ENCODE assay signal across 28 mouse cellular contexts in the genomic region with DNA sequence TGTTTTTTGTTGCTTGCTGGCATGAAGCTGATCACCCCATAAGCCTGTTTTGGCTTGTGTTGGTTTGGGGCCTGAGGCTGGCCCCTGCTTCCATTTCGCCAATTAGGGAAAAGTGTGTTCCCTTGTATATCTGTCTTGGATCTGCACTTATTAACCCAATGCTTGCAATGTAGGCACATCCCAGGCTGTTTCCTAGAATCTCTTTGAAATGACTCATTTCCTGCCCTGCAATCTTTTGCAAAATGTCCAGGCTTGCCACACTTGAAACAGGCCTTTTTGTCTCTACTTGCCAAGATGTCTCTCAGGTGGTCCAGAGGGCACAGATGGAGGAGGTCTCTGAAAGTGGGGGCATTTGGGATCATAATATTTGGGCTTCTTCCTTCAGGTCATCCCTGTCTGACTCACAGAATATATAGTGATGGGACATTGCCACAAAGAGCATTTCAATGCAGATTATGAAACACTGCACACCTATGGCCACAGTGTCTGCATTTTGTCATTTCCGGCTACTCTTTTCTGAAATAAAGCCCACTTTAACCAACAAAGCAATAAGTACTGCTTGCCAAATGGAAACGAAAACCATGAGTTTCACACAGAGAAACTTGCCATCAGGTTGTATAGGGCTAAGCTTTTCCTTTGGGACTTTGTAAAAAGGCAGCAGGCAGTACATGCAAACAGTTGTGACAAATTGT.
A peak's percentile ranks its signal among the peaks of the same experiment; 100 is the strongest.
DNase-seq lines count a peak whose midpoint lies in the region; ATAC-seq lines count a peak whose summit lies in the region.
"Had no signal": no experiment of that assay in that cellular context is flagged by ENCODE, and none has a peak within 500 bp of the region (broad histone marks: within the 10 kb centered on the region; RNA-seq: fewer than 3 reads in every experiment).

No protein-coding gene starts in this region.

- 51% methylated on average over 3 of the region's 3 CpGs for WGBS in liver, embryonic 16.5 days (ENCODE audit: insufficient replicate concordance)
- 83% methylated on average over 3 of the region's 3 CpGs for WGBS in limb, embryonic 10.5 days

- no peaks in the 10 kb centered on the region for H3K36me3 ChIP-seq in liver, embryonic 16.5 days (ENCODE audit: control insufficient read depth, insufficient read depth)
- no peaks in the 10 kb centered on the region for H3K36me3 ChIP-seq in limb, embryonic 10.5 days
- H3K36me3 ChIP-seq: embryonic facial prominence, embryonic 13.5 days; embryonic facial prominence, embryonic 15.5 days; forebrain, embryonic 15.5 days; G1E had no signal

- H3K9me3 ChIP-seq in liver, embryonic 16.5 days (replicated peaks; ENCODE audit: control insufficient read depth, low read length) = no peaks in the 10 kb centered on the region
- no peaks in the 10 kb centered on the region for H3K9me3 ChIP-seq in limb, embryonic 10.5 days (replicated peaks)
- H3K9me3 ChIP-seq: embryonic facial prominence, embryonic 15.5 days; G1E had no signal

- no peaks in the 10 kb centered on the region for H3K27me3 ChIP-seq in liver, embryonic 16.5 days (ENCODE audit: control insufficient read depth, insufficient read depth, low read depth, low read length)
- H3K27me3 ChIP-seq in limb, embryonic 10.5 days (ENCODE audit: low read depth, poor library complexity, severe bottlenecking) = no peaks in the 10 kb centered on the region
- H3K27me3 ChIP-seq: CH12.LX; embryonic facial prominence, embryonic 13.5 days; embryonic facial prominence, embryonic 15.5 days; forebrain, embryonic 13.5 days; forebrain, embryonic 15.5 days; Patski had no signal

- peak; percentile 24; the same call in 1 of the 2 replicates for ATAC-seq in liver, embryonic 16.5 days (ENCODE audit: low read depth)
- ATAC-seq in megakaryocyte, adult 5-6 weeks (ENCODE audit: poor library complexity, severe bottlenecking) = peak; percentile 74
- ATAC-seq: activated CD4-positive, CD25-positive, alpha-beta regulatory T cell, adult 4 months; CD4-positive, CD25-positive, alpha-beta regulatory T cell, adult 4 months; forebrain, embryonic 13.5 days; forebrain, embryonic 15.5 days; Patski had no signal

- intact Hi-C loops in gastrocnemius, postnatal 36 days (cut with DNase I) = no loop called here

- DNase-seq in liver = no peak
- peak; percentile 20 for DNase-seq in gonadal fat pad, adult 2 months (ENCODE audit: low read depth)
- no peak for DNase-seq in gastrocnemius, postnatal 36 days
- DNase-seq in kidney, adult 9 months = no peak
- DNase-seq in limb, embryonic 10.5 days (ENCODE audit: low spot score) = no peak
- DNase-seq: adrenal gland, adult 8-10 months; adrenal gland, postnatal 14 days; adrenal gland, postnatal 36 days; B cell, adult 2 months; cerebellum, adult 11 months; cerebellum, adult 18-20 months; cerebellum, adult 8-10 months; cerebellum, adult 9-11 months; cerebellum, postnatal 14 days; cerebellum, postnatal 36 days; embryo, embryonic 11 days had no signal

- H3K4me3 ChIP-seq in liver, embryonic 16.5 days (ENCODE audit: low read depth, low read length) = no peak overlapping the region
- no peak overlapping the region for H3K4me3 ChIP-seq in limb, embryonic 10.5 days
- H3K4me3 ChIP-seq: embryonic facial prominence, embryonic 13.5 days; embryonic facial prominence, embryonic 15.5 days; erythroblast, embryonic 14.5 days; forebrain, embryonic 13.5 days; forebrain, embryonic 15.5 days had no signal

- no peaks in the 10 kb centered on the region for H3K4me1 ChIP-seq in liver, embryonic 16.5 days (ENCODE audit: control insufficient read depth, low read depth, low read length)
- H3K4me1 ChIP-seq in limb, embryonic 10.5 days = no peaks in the 10 kb centered on the region
- H3K4me1 ChIP-seq: embryonic facial prominence, embryonic 13.5 days; embryonic facial prominence, embryonic 15.5 days; forebrain, embryonic 13.5 days; forebrain, embryonic 15.5 days had no signal

- H3K4me2 ChIP-seq in liver, embryonic 16.5 days (ENCODE audit: low read depth, low read length) = no peak overlapping the region
- H3K4me2 ChIP-seq: embryonic facial prominence, embryonic 13.5 days; embryonic facial prominence, embryonic 15.5 days; forebrain, embryonic 13.5 days; forebrain, embryonic 15.5 days had no signal

- no peak overlapping the region for H3K27ac ChIP-seq in liver, embryonic 16.5 days (ENCODE audit: low read length)
- no peak overlapping the region for H3K27ac ChIP-seq in limb, embryonic 10.5 days
- H3K27ac ChIP-seq: embryonic facial prominence, embryonic 13.5 days; embryonic facial prominence, embryonic 15.5 days; forebrain, embryonic 13.5 days; forebrain, embryonic 15.5 days had no signal

- H3K9ac ChIP-seq in liver, embryonic 16.5 days (ENCODE audit: low read depth, low read length) = no peak overlapping the region
- H3K9ac ChIP-seq: embryonic facial prominence, embryonic 13.5 days; embryonic facial prominence, embryonic 15.5 days; forebrain, embryonic 13.5 days; forebrain, embryonic 15.5 days had no signal
